Mouse (Mus musculus): Measurements from ENCODE around the gene Impdh1. TPM values are rescaled to one million over a fixed set of nuclear protein-coding genes. Genes with fewer than 3 reads are reported as not detected.

Gene Impdh1
- 68.3 and 71.7 TPM in 2 replicates for polyA plus RNA-seq (2015; fragmentation: Nextera tagmentation; extraction: Ambion mirVana)

- peak within 1 kb of the TSS; percentile 56 for H3K9ac ChIP-seq
- H3K27ac ChIP-seq (replicated peaks), result peak within 1 kb of the TSS; percentile 20
- peak; percentile 64 for ATAC-seq (ENCODE audit: low FRiP score, low read depth)
- peaks cover 32% of the 10 kb centered on the region for H3K4me1 ChIP-seq (replicated peaks)
- H3K27me3 ChIP-seq, result peaks cover 4% of the 10 kb centered on the region
- H3K36me3 ChIP-seq, result no peaks in the 10 kb centered on the region
- peak within 1 kb of the TSS; percentile 62 for H3K4me3 ChIP-seq
- H3K9me3 ChIP-seq, result no peaks in the 10 kb centered on the region
- peak within 1 kb of the TSS; percentile 94 for H3K4me2 ChIP-seq
- under 1% methylated on average over 56 of the region's 56 CpGs for WGBS
These were observed at the start of gene Impdh1 for GRCm38 (mm10) chr6:29215881-29216501. TSS of gene Impdh1 (minus strand) at chr6:29216364.

- H3K27ac ChIP-seq (replicated peaks), result no peak overlapping the region
- H3K9ac ChIP-seq, result no peak overlapping the region
- no peak overlapping the region for H3K4me3 ChIP-seq
- ATAC-seq (ENCODE audit: low FRiP score, low read depth), result no peak
- 76% methylated on average over 3 of the region's 3 CpGs for WGBS
- H3K9me3 ChIP-seq, result no peaks in the 10 kb centered on the region
- H3K36me3 ChIP-seq, result no peaks in the 10 kb centered on the region
- H3K4me1 ChIP-seq (replicated peaks), result peaks cover 7% of the 10 kb centered on the region
- H3K27me3 ChIP-seq, result no peaks in the 10 kb centered on the region
- no peak overlapping the region for H3K4me2 ChIP-seq
These were observed 48.3 kb upstream of the Impdh1 start for GRCm38 (mm10) chr6:29264456-29264781.

GRCm38 (mm10) chr6:29263650-29264455 lies 47.7 kb upstream of the Impdh1 start:
- Histone ChIP-seq H3K4me1 (replicated peaks) (peaks cover 7% of the 10 kb centered on the region), H3K4me2 (no peak overlapping the region), H3K9me3 (no peaks in the 10 kb centered on the region), H3K36me3 (no peaks in the 10 kb centered on the region), H3K4me3 (no peak overlapping the region), H3K9ac (no peak overlapping the region), H3K27me3 (no peaks in the 10 kb centered on the region), H3K27ac (replicated peaks) (no peak overlapping the region; the same call in 1 of the 2 replicates)
- WGBS, result 27% methylated on average over 6 of the region's 6 CpGs
- ATAC-seq (ENCODE audit: low FRiP score, low read depth), result peak; percentile 87

GRCm38 (mm10) chr6:29261831-29262230 lies 45.7 kb upstream of the Impdh1 start:
- Histone ChIP-seq H3K9me3 (no peaks in the 10 kb centered on the region), H3K27ac (replicated peaks) (no peak overlapping the region), H3K4me2 (no peak overlapping the region), H3K9ac (no peak overlapping the region), H3K36me3 (no peaks in the 10 kb centered on the region), H3K27me3 (no peaks in the 10 kb centered on the region), H3K4me3 (no peak overlapping the region), H3K4me1 (replicated peaks) (peaks cover 7% of the 10 kb centered on the region)
- no peak for ATAC-seq (ENCODE audit: low FRiP score, low read depth)
- WGBS, result 87% methylated on average over 5 of the region's 5 CpGs

- peaks cover 7% of the 10 kb centered on the region for H3K4me1 ChIP-seq (replicated peaks)
- no peak overlapping the region for H3K4me2 ChIP-seq
- 85% methylated on average over 1 of the region's 1 CpGs for WGBS
- H3K4me3 ChIP-seq, result no peak overlapping the region
- H3K27me3 ChIP-seq, result no peaks in the 10 kb centered on the region
- no peaks in the 10 kb centered on the region for H3K9me3 ChIP-seq
- no peaks in the 10 kb centered on the region for H3K36me3 ChIP-seq
- ATAC-seq (ENCODE audit: low FRiP score, low read depth), result no peak
- H3K27ac ChIP-seq (replicated peaks), result no peak overlapping the region
- no peak overlapping the region for H3K9ac ChIP-seq
These were observed 43.3 kb upstream of the Impdh1 start for GRCm38 (mm10) chr6:29259418-29259817.

GRCm38 (mm10) chr6:29247072-29247471 lies 30.9 kb upstream of the Impdh1 start:
- H3K36me3 ChIP-seq, result no peaks in the 10 kb centered on the region
- ATAC-seq (ENCODE audit: low FRiP score, low read depth), result no peak
- no peaks in the 10 kb centered on the region for H3K27me3 ChIP-seq
- no peak overlapping the region for H3K4me3 ChIP-seq
- 51% methylated on average over 4 of the region's 4 CpGs for WGBS
- H3K27ac ChIP-seq (replicated peaks), result no peak overlapping the region
- no peak overlapping the region for H3K9ac ChIP-seq
- H3K9me3 ChIP-seq, result no peaks in the 10 kb centered on the region
- no peaks in the 10 kb centered on the region for H3K4me1 ChIP-seq (replicated peaks)
- no peak overlapping the region for H3K4me2 ChIP-seq

- 56% methylated on average over 5 of the region's 5 CpGs for WGBS
- Histone ChIP-seq H3K9ac (no peak overlapping the region), H3K27ac (replicated peaks) (no peak overlapping the region), H3K9me3 (no peaks in the 10 kb centered on the region), H3K36me3 (no peaks in the 10 kb centered on the region), H3K4me1 (replicated peaks) (no peaks in the 10 kb centered on the region), H3K4me2 (no peak overlapping the region), H3K27me3 (no peaks in the 10 kb centered on the region), H3K4me3 (no peak overlapping the region)
- no peak for ATAC-seq (ENCODE audit: low FRiP score, low read depth)
These were observed 30.4 kb upstream of the Impdh1 start for GRCm38 (mm10) chr6:29246585-29246984.

GRCm38 (mm10) chr6:29246183-29246582 lies 30.0 kb upstream of the Impdh1 start:
- Histone ChIP-seq H3K4me3 (no peak overlapping the region), H3K4me2 (no peak overlapping the region), H3K9ac (no peak overlapping the region), H3K27ac (replicated peaks) (no peak overlapping the region), H3K36me3 (no peaks in the 10 kb centered on the region), H3K27me3 (no peaks in the 10 kb centered on the region), H3K9me3 (no peaks in the 10 kb centered on the region), H3K4me1 (replicated peaks) (no peaks in the 10 kb centered on the region)
- ATAC-seq (ENCODE audit: low FRiP score, low read depth), result no peak
- 82% methylated on average over 3 of the region's 3 CpGs for WGBS

- Histone ChIP-seq H3K27me3 (no peaks in the 10 kb centered on the region), H3K4me1 (replicated peaks) (no peaks in the 10 kb centered on the region), H3K4me2 (no peak overlapping the region), H3K9me3 (no peaks in the 10 kb centered on the region), H3K36me3 (no peaks in the 10 kb centered on the region), H3K27ac (replicated peaks) (no peak overlapping the region), H3K4me3 (no peak overlapping the region), H3K9ac (no peak overlapping the region)
- no peak for ATAC-seq (ENCODE audit: low FRiP score, low read depth)
- 82% methylated on average over 14 of the region's 14 CpGs for WGBS
These were observed 29.3 kb upstream of the Impdh1 start for GRCm38 (mm10) chr6:29245272-29246120.

- 52% methylated on average over 1 of the region's 1 CpGs for WGBS
- Histone ChIP-seq H3K4me2 (no peak overlapping the region), H3K27me3 (no peaks in the 10 kb centered on the region), H3K27ac (replicated peaks) (no peak overlapping the region), H3K36me3 (no peaks in the 10 kb centered on the region), H3K4me3 (no peak overlapping the region), H3K9me3 (no peaks in the 10 kb centered on the region), H3K9ac (no peak overlapping the region), H3K4me1 (replicated peaks) (no peaks in the 10 kb centered on the region)
- ATAC-seq (ENCODE audit: low FRiP score, low read depth), result no peak
These were observed 26.1 kb upstream of the Impdh1 start for GRCm38 (mm10) chr6:29242265-29242664.

- 58% methylated on average over 2 of the region's 2 CpGs for WGBS
- H3K4me1 ChIP-seq (replicated peaks), result no peaks in the 10 kb centered on the region
- no peak overlapping the region for H3K27ac ChIP-seq (replicated peaks)
- no peak overlapping the region for H3K4me2 ChIP-seq
- no peak overlapping the region for H3K9ac ChIP-seq
- no peaks in the 10 kb centered on the region for H3K9me3 ChIP-seq
- H3K4me3 ChIP-seq, result no peak overlapping the region
- no peaks in the 10 kb centered on the region for H3K27me3 ChIP-seq
- ATAC-seq (ENCODE audit: low FRiP score, low read depth), result no peak
- H3K36me3 ChIP-seq, result no peaks in the 10 kb centered on the region
These were observed 25.5 kb upstream of the Impdh1 start for GRCm38 (mm10) chr6:29241697-29242096.

- H3K4me1 ChIP-seq (replicated peaks), result no peaks in the 10 kb centered on the region
- H3K9me3 ChIP-seq, result no peaks in the 10 kb centered on the region
- no peaks in the 10 kb centered on the region for H3K27me3 ChIP-seq
- no peaks in the 10 kb centered on the region for H3K36me3 ChIP-seq
- no peak overlapping the region for H3K4me2 ChIP-seq
- H3K27ac ChIP-seq (replicated peaks), result no peak overlapping the region
- no peak for ATAC-seq (ENCODE audit: low FRiP score, low read depth)
- H3K9ac ChIP-seq, result no peak overlapping the region
- no peak overlapping the region for H3K4me3 ChIP-seq
- 25% methylated on average over 2 of the region's 2 CpGs for WGBS
These were observed 24.6 kb upstream of the Impdh1 start for GRCm38 (mm10) chr6:29240806-29241205.
